Mouse (Mus musculus): ENCODE data around the gene Gm10198. TPM values are rescaled to one million over a fixed set of nuclear protein-coding genes. Genes with fewer than 3 reads are reported as not detected.

Gene Gm10198
- polyA plus RNA-seq (2016; fragmentation: Nextera tagmentation; extraction: Ambion mirVana) = not detected in 2 replicates

DNA sequence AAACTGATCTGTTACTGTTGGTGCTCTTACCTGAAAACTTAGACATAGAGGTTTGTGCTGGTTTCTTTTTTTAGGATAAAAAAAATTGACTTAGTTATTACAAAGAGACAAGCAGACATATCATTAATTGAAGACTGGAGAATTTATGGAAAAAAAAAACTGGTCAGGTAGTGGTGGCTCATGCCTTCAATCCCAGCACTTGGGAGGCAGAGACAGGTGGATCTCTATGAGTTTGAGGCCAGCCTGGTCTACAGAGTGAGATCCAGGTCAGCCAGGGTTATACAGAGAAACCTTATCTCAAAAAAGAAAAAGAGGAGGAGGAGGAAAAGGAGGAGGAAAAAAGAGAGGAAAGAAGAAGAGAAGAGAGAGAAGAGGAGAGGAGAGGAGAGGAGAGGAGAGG lies at the start of gene Gm10198:
Gm10198 (plus strand) TSS at position 301 of the 400 bp plus-strand sequence.
- H3K27ac ChIP-seq = no peak within 1 kb of the TSS
- no peak within 1 kb of the TSS for H3K4me2 ChIP-seq
- no peak within 1 kb of the TSS for H3K4me3 ChIP-seq (replicated peaks)
- H3K36me3 ChIP-seq (replicated peaks) = no peaks in the 10 kb centered on the region
- no peaks in the 10 kb centered on the region for H3K4me1 ChIP-seq
- no peak within 1 kb of the TSS for H3K9ac ChIP-seq
- no peaks in the 10 kb centered on the region for H3K27me3 ChIP-seq
- ATAC-seq (ENCODE audit: low FRiP score) = no peak
- no peaks in the 10 kb centered on the region for H3K9me3 ChIP-seq

DNA sequence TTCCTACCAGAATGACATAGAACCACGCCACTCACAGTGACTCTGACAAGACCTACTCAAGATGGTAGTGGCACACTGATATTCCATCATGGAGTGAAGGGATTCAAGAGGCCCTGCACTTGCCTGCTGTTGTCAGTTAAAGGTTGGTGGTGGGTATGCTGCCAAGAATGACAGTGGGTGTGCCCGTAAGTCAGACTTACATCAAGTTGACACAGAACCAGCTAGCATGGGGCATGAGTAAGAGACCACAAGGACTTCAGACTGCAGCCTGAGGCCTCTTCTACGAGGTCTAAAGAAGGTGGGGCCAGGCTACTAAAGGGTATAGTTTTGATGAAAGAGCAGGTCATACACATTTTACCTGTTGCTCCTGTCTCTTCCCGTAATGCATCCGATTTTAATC lies 47.3 kb upstream of the Gm10198 start:
- Histone ChIP-seq H3K4me1 (no peaks in the 10 kb centered on the region), H3K36me3 (replicated peaks) (no peaks in the 10 kb centered on the region), H3K9me3 (no peaks in the 10 kb centered on the region), H3K4me3 (replicated peaks) (no peak overlapping the region), H3K4me2 (no peak overlapping the region), H3K9ac (no peak overlapping the region), H3K27ac (no peak overlapping the region), H3K27me3 (no peaks in the 10 kb centered on the region)
- no peak for ATAC-seq (ENCODE audit: low FRiP score)
- WGBS = 82% methylated on average over 5 of the region's 5 CpGs

DNA sequence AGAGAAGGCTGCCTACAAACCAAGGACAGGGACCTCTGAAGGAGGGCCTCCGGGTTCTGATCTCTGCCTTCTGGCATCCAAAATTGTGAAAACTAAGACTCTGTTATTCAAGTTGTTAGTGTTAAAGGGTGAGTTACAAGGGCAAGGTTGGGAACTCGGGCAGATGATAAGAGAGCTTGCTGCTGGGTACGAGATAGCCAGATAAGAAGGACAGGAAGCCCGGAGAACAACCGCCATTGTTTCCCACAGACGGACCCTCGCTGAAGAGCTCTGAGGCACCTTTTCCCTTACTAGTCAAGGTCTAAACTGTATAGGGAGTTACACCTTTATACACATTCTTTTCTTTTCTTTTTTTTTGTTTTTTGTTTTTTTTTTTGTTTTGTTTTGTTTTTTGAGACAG lies 39.8 kb upstream of the Gm10198 start:
- Histone ChIP-seq H3K27me3 (no peaks in the 10 kb centered on the region), H3K36me3 (replicated peaks) (no peaks in the 10 kb centered on the region), H3K4me2 (no peak overlapping the region), H3K4me3 (replicated peaks) (no peak overlapping the region), H3K9ac (no peak overlapping the region), H3K4me1 (peaks cover 2% of the 10 kb centered on the region; the same call in 1 of the 2 replicates), H3K9me3 (no peaks in the 10 kb centered on the region), H3K27ac (no peak overlapping the region)
- ATAC-seq (ENCODE audit: low FRiP score) = no peak
- 92% methylated on average over 7 of the region's 7 CpGs for WGBS

DNA sequence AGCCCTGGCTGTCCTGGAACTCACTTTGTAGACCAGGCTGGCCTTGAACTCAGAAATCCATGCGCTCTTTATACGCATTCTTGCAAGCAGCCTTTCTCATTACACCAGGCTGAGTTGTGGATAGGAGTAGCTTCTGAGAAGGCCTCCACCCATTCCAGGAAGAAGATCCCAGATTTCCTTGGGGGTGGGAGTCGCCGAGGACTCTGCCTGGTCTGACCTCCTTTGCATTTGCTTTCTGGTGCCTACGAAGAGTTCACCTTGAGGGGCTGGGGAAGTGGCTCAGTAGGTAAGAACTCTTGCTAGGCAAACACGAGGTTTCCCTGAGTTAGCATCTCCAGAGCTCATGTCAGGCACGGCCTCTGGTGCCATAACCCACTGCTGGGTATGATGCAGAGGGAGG lies 39.4 kb upstream of the Gm10198 start:
- Histone ChIP-seq H3K9me3 (no peaks in the 10 kb centered on the region), H3K27me3 (no peaks in the 10 kb centered on the region), H3K9ac (no peak overlapping the region), H3K4me2 (no peak overlapping the region), H3K4me1 (peaks cover 2% of the 10 kb centered on the region; the same call in 1 of the 2 replicates), H3K4me3 (replicated peaks) (no peak overlapping the region), H3K36me3 (replicated peaks) (no peaks in the 10 kb centered on the region), H3K27ac (no peak overlapping the region)
- ATAC-seq (ENCODE audit: low FRiP score) = no peak
- 93% methylated on average over 7 of the region's 7 CpGs for WGBS

DNA sequence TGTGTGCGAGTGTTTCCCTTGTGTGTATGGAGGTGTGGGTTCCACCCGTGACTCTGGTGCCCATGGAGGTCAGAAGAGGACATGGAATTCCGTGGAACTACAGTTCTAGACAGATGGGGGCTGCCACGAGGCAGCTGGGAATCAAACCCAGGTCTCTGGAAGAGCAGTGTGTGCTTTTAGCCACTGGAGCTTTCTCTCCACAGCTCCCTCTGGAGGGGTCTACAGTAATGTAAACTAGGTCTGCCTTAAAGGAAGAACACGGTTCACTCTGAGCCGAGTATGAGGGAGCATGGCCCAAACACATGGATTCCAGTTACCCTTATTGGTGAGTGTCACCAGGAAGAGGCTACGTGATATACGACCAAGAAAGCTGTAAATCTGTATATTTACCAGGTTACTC lies 38.6 kb upstream of the Gm10198 start:
- no peak overlapping the region for H3K4me3 ChIP-seq (replicated peaks)
- H3K9me3 ChIP-seq = no peaks in the 10 kb centered on the region
- no peaks in the 10 kb centered on the region for H3K36me3 ChIP-seq (replicated peaks)
- H3K4me1 ChIP-seq = peaks cover 2% of the 10 kb centered on the region; the same call in 1 of the 2 replicates
- no peak overlapping the region for H3K27ac ChIP-seq
- H3K4me2 ChIP-seq = no peak overlapping the region
- no peak overlapping the region for H3K9ac ChIP-seq
- 85% methylated on average over 8 of the region's 8 CpGs for WGBS
- H3K27me3 ChIP-seq = no peaks in the 10 kb centered on the region
- no peak for ATAC-seq (ENCODE audit: low FRiP score)

DNA sequence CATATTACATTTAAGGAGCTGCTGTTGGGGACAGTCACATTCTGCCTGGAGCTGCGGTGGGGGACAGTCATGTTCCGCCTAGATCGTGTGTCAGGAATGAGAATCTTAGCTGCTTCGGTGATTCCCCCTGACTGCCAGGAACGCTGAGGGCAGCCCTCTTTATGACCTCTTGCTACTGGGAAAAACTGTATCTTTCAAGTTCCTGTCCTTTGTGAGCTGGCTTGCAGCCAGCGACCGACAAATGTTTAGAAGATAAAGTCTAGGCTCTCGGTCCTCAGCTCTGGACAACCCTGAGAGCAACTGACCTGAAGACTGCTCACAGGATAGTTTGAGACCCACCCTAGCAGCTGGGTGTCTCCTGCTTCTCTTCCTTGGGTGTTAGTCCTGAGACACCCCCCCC lies 37.3 kb upstream of the Gm10198 start:
- ATAC-seq (ENCODE audit: low FRiP score) = no peak
- Histone ChIP-seq H3K4me3 (replicated peaks) (no peak overlapping the region), H3K9ac (no peak overlapping the region), H3K4me2 (no peak overlapping the region), H3K27me3 (no peaks in the 10 kb centered on the region), H3K36me3 (replicated peaks) (no peaks in the 10 kb centered on the region), H3K4me1 (peaks cover 2% of the 10 kb centered on the region; the same call in 1 of the 2 replicates), H3K9me3 (no peaks in the 10 kb centered on the region), H3K27ac (no peak overlapping the region)
- WGBS = 58% methylated on average over 8 of the region's 8 CpGs

DNA sequence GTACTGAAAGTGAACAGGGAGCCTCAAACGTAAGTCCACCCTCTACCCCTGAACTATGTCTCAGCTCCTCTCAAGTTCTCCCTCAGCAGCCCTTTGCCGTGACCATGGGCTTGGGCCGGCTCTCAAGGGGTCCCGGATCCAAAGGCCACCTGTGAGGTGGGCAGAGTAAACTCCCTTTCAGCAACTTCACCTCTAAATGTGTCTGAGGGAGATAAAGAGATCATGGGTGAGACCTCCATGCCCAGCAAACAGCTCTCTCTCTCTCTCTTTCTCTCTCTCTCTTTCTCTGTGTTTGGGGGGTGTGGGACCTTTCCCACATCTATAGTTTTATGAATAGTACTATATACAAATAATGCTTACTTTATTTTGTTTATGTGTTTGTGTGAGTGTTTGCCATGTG lies 36.2 kb upstream of the Gm10198 start:
- Histone ChIP-seq H3K9me3 (no peaks in the 10 kb centered on the region), H3K9ac (no peak overlapping the region), H3K36me3 (replicated peaks) (no peaks in the 10 kb centered on the region), H3K4me2 (no peak overlapping the region), H3K27ac (no peak overlapping the region), H3K4me1 (peaks cover 2% of the 10 kb centered on the region; the same call in 1 of the 2 replicates), H3K4me3 (replicated peaks) (no peak overlapping the region), H3K27me3 (no peaks in the 10 kb centered on the region)
- no peak for ATAC-seq (ENCODE audit: low FRiP score)
- WGBS = 73% methylated on average over 4 of the region's 4 CpGs

DNA sequence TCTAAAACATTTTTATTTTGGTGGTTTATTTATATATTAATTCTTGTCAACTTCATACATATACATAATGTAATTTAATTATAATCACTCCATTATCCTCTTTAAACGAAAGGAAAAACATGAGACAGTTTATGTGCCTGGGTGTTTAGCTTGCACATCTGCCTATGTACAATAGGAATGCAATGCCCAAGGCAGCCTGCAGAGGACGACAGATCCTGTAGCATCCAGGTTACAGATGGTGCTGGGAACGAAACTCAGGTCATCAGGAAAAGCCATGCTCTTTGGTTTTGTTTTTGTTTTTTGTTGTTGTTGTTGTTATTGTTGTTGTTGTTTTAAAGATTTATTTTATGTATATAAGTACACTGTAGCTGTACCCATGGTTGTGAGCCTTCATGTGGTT lies 32.4 kb upstream of the Gm10198 start:
- 85% methylated on average over 3 of the region's 3 CpGs for WGBS
- Histone ChIP-seq H3K9me3 (no peaks in the 10 kb centered on the region), H3K27me3 (no peaks in the 10 kb centered on the region), H3K27ac (no peak overlapping the region), H3K36me3 (replicated peaks) (no peaks in the 10 kb centered on the region), H3K4me2 (no peak overlapping the region), H3K4me3 (replicated peaks) (no peak overlapping the region), H3K9ac (no peak overlapping the region), H3K4me1 (peaks cover under 1% of the 10 kb centered on the region; the same call in 1 of the 2 replicates)
- ATAC-seq (ENCODE audit: low FRiP score) = no peak

DNA sequence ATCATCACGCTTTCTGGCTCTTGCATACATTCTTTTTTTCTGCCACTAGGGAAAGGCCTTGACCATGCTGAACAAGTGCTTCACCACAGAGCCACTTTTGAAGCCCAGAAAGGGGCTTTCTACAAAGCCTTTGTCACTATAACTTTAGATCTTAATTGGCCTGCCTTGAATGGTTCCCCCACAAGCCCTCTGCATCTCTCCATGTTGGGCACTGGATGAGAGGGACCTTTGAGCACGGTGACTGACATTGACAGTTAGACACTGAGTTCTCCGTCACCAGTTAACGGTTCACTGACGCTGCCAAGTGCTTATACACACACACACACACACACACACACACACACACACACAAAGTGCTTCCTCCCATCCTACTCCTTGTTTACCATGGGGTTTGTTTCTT lies 30.0 kb upstream of the Gm10198 start:
- no peaks in the 10 kb centered on the region for H3K4me1 ChIP-seq
- WGBS = 57% methylated on average over 5 of the region's 5 CpGs
- H3K4me3 ChIP-seq (replicated peaks) = no peak overlapping the region
- no peak overlapping the region for H3K9ac ChIP-seq
- no peaks in the 10 kb centered on the region for H3K27me3 ChIP-seq
- H3K36me3 ChIP-seq (replicated peaks) = no peaks in the 10 kb centered on the region
- H3K4me2 ChIP-seq = no peak overlapping the region
- H3K27ac ChIP-seq = no peak overlapping the region
- no peaks in the 10 kb centered on the region for H3K9me3 ChIP-seq
- ATAC-seq (ENCODE audit: low FRiP score) = no peak; the same call in 1 of the 2 replicates

DNA sequence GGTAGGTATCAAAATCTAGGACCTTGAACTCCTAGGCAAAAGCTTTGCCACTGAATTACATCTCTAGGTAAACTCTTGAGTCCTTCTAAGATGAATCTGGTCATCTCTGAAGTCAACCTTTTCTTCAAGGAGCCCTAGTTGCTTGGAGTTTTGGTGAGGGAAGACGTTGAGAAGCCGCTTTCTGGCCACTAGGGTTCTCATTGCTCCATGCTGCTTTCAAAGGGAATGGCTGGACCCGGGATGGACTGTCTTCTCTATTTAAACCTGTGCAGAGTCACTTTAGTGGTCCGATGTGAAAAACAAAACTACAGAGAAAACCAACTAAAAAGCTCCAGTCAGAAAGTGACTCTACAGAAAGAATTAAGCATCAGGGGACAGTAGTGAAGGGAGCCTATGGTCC lies 18.4 kb upstream of the Gm10198 start:
- no peak for ATAC-seq (ENCODE audit: low FRiP score)
- Histone ChIP-seq H3K9ac (no peak overlapping the region), H3K4me3 (replicated peaks) (no peak overlapping the region), H3K27ac (no peak overlapping the region), H3K9me3 (no peaks in the 10 kb centered on the region), H3K27me3 (no peaks in the 10 kb centered on the region), H3K4me1 (no peaks in the 10 kb centered on the region), H3K36me3 (replicated peaks) (no peaks in the 10 kb centered on the region), H3K4me2 (no peak overlapping the region)
- 49% methylated on average over 4 of the region's 4 CpGs for WGBS

DNA sequence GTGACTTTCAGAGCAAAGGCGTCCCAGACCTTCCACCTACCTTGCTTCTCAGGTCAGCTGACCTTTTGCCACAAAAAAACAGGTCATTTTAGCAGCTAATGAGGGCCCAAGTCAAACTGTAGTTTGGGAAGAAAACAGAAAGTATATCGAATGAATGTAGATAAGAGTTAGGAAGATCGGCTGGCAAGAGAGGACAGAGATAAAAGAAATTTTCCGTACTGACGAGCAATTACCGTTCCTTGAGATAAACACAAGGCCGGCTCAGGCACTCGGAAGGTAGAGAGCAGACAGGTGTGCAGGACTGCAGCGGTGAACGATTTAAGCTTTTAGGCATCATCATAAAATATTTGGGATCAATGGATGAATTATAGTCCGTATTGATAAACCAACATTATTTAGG lies 15.4 kb upstream of the Gm10198 start:
- no peak overlapping the region for H3K4me2 ChIP-seq
- no peak for ATAC-seq (ENCODE audit: low FRiP score)
- H3K27me3 ChIP-seq = no peaks in the 10 kb centered on the region
- no peaks in the 10 kb centered on the region for H3K4me1 ChIP-seq
- H3K36me3 ChIP-seq (replicated peaks) = no peaks in the 10 kb centered on the region
- H3K27ac ChIP-seq = no peak overlapping the region
- WGBS = 90% methylated on average over 11 of the region's 11 CpGs
- H3K4me3 ChIP-seq (replicated peaks) = no peak overlapping the region
- no peaks in the 10 kb centered on the region for H3K9me3 ChIP-seq
- H3K9ac ChIP-seq = no peak overlapping the region

DNA sequence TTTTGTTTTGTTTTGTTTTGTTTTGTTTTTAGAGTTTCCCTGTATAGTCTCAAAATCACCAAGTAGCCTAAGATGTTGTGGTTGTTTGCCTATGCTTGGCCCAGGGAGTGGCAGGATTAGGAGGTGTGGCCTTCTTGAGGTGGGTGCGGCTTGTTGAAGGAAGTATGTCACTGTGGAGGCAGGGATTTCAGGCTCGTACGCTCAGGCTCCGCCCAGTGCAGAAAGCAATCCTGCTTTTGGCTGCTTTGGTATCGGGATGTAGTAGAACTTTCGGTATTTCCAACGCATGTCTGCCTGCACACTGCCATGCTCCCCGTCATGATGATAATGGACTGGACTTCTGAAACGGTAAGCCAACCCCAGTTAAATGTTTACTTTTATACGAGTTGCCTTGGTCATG lies 12.5 kb upstream of the Gm10198 start:
- Histone ChIP-seq H3K9me3 (no peaks in the 10 kb centered on the region), H3K27me3 (no peaks in the 10 kb centered on the region), H3K4me3 (replicated peaks) (no peak overlapping the region), H3K27ac (no peak overlapping the region), H3K4me1 (no peaks in the 10 kb centered on the region), H3K9ac (no peak overlapping the region), H3K36me3 (replicated peaks) (no peaks in the 10 kb centered on the region), H3K4me2 (no peak overlapping the region)
- WGBS = 95% methylated on average over 10 of the region's 10 CpGs
- no peak for ATAC-seq (ENCODE audit: low FRiP score)

DNA sequence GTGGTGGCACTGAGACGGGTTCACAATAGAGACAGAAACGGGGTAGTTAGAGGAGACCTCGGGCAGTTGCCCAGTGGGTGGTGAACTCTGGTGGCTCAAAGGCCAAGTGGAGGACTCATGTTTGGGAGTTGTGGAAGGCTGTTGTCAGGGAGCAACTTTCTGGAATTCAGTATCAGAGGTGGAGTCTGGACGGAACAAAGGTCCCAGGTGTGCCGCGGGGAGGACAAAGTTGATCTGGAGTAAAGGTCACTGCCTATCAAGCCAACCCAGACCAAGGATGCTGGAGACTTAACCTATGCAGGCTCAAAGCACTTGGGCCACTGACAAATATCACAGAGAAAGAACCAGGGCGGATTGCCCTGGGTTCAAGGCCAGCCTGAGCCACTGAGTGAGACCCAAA lies 5.5 kb downstream of the Gm10198 start:
- H3K9me3 ChIP-seq = no peaks in the 10 kb centered on the region
- no peak for ATAC-seq (ENCODE audit: low FRiP score)
- H3K36me3 ChIP-seq (replicated peaks) = no peaks in the 10 kb centered on the region
- H3K9ac ChIP-seq = no peak overlapping the region
- no peak overlapping the region for H3K4me3 ChIP-seq (replicated peaks)
- H3K4me1 ChIP-seq = no peaks in the 10 kb centered on the region
- WGBS = 97% methylated on average over 7 of the region's 7 CpGs
- H3K27ac ChIP-seq = no peak overlapping the region
- no peaks in the 10 kb centered on the region for H3K27me3 ChIP-seq
- no peak overlapping the region for H3K4me2 ChIP-seq

DNA sequence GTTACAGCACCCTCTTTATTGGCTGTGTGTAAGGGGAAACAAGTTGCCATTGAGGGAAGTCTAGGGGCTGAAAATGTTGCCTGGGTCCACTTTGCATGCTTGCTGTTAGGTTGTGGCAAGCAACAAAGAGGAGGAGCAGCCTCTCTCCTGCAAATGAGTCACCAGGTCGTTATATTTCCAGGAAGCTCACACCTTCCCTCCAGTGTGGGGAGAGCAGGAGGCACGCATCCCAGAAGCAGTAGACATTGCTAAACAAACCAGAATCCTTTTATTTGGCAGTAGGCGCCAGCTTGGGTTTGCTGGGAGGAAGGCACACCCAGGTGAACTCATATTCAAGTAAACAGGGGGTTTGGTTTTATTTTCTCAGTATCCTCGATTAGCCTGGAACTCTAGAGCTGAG lies 8.8 kb downstream of the Gm10198 start:
- no peak overlapping the region for H3K4me2 ChIP-seq
- WGBS = 77% methylated on average over 4 of the region's 4 CpGs
- H3K4me3 ChIP-seq (replicated peaks) = no peak overlapping the region
- H3K9me3 ChIP-seq = no peaks in the 10 kb centered on the region
- H3K4me1 ChIP-seq = no peaks in the 10 kb centered on the region
- no peak for ATAC-seq (ENCODE audit: low FRiP score)
- H3K27ac ChIP-seq = no peak overlapping the region
- H3K27me3 ChIP-seq = no peaks in the 10 kb centered on the region
- no peak overlapping the region for H3K9ac ChIP-seq
- no peaks in the 10 kb centered on the region for H3K36me3 ChIP-seq (replicated peaks)

All from forebrain, embryonic 12.5 days (tissue).